Mouse (Mus musculus): Measurements from ENCODE around the gene Zfp839. TPM values are rescaled to one million over a fixed set of nuclear protein-coding genes. Genes with fewer than 3 reads are reported as not detected.

Zfp839 gene
- total RNA-seq (2021), result 10 to 100 TPM; 10.4 to 11.4 TPM
- long read RNA-seq, partial matches to known transcripts, result 2 of 11 reads
- long read RNA-seq, other reads (novel, unspliced or antisense), result 5 of 11 reads

DNA sequence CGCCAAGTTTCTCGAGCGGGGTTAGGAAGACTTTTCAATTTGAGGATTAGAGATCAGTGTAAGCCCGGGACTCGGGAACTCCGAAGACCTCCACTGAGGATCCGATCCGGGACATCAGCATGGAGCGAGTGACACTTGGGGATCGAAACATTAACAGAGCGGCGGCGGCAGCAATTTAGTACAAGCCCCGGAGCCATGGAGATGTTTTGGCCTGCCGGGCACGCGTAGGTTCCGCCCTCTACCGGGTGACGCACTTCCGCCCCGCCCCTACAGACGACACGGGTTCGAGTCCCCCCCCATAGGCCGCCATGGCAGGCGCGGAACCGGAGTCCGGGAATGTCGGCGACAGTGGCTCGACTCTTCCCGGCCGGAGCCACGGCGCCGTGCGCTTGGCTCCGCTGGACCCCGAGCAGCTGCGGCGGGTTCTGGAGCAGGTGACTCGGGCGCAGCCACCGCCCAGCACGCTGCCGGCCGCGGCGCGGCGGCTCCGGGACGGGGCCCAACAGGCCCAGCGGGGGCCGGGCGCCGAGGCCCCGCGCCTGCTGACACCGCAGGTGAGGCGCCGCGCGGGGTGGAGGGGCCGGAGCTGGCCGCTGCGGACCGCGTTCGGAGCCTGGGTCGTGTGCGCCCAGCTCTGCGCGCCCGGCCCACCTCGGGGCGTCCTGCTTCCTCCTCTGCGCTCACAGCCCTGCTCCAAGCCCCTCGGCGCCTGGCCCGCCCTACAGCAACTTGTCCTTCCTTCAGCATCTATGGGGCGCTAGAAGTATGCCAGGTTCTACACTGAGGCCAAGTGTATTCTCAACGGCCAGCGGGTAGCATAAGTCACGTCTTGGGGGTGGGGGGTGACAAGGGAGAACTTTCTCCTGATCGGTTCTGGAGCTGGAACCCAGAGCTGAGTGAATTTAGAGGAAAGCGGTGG, at the start of gene Zfp839:
Gene Zfp839 (plus strand): TSS at position 244 of the 919 bp plus-strand sequence.
- peak; percentile 84 to 92 for DNase-seq (ENCODE audit: low spot score in 2 of 2)

- DNase-seq (ENCODE audit: low spot score in 2 of 2), result no peak
Measured at GRCm38 (mm10) chr12:110801876-110802464, 48.1 kb upstream of the Zfp839 start.

GRCm38 (mm10) chr12:110802674-110803297, 47.3 kb upstream of the Zfp839 start:
- DNase-seq (ENCODE audit: low spot score in 2 of 2), result no peak

GRCm38 (mm10) chr12:110804261-110804660, 45.8 kb upstream of the Zfp839 start:
- DNase-seq (ENCODE audit: low spot score in 2 of 2), result no peak

- peak in 1 of 2 experiments; percentile 61 for DNase-seq (ENCODE audit: low spot score in 2 of 2)
Measured at GRCm38 (mm10) chr12:110806301-110806970, 43.6 kb upstream of the Zfp839 start.

GRCm38 (mm10) chr12:110808430-110808829, 41.6 kb upstream of the Zfp839 start:
- no peak for DNase-seq (ENCODE audit: low spot score in 2 of 2)

DNA sequence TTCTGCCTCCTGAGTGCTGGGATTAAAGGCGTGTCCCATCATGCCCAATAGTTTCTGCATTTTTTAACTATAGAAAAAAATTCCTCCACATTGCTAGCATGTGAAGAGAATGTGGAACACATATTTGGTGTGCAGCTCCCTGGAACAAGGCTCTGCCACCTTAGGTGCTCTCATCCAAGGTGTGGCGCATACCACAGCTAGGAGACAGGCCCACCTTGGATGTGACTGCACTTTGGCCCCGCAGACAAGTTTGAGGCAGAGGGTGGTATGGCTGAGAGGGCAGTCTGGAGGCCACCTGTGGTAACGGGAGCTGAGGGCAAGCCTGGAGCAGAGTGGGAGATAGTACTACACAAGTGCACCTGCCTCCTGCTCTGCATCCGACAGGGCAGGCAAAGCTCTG, 41.2 kb upstream of the Zfp839 start:
- DNase-seq (ENCODE audit: low spot score in 2 of 2), result no peak

GRCm38 (mm10) chr12:110813132-110813531, 36.9 kb upstream of the Zfp839 start:
- DNase-seq (ENCODE audit: low spot score in 2 of 2), result no peak

DNA sequence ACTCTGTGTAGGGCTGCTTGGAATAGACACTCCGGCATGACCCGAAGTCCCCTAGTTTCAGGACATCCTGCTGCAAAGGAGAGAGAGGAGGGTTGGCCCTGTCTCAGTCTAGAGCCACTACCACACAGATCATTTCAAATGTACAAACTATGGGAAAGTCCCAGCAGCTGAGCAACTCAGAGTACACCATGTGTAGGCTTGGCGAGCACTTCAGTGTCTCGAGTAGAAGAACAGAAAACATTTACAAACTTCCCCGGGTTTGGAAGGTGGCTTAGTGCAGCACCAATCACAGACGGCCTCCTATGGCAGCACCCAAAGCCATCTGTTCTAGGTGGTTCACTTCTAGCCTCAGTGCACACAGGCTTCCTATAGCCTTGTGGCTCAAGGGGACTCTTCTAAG, 36.4 kb upstream of the Zfp839 start:
- no peak for DNase-seq (ENCODE audit: low spot score in 2 of 2)

GRCm38 (mm10) chr12:110814924-110815323, 35.1 kb upstream of the Zfp839 start:
- DNase-seq (ENCODE audit: low spot score in 2 of 2), result no peak

GRCm38 (mm10) chr12:110816833-110817232, 33.2 kb upstream of the Zfp839 start:
- DNase-seq (ENCODE audit: low spot score in 2 of 2), result no peak

DNA sequence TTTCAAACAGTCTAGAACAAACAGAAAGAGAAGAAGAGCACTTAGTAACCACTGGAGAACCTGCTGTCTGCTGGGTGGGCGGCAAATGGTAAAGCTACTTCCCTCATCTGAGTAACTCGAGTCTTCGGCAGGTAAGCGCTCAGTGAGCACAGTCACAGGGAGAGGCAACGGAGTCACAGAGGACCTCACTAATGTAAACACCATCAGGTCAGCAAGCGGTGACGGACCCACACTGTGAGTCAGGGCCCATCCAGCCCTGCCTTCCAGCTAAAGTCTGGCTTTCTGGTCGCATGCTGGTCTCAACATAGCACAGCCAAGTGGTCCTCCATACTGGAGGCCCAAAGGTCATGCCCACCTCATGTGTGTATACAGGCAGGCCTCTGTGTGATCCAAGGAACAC, 30.7 kb upstream of the Zfp839 start:
- DNase-seq (ENCODE audit: low spot score in 2 of 2), result no peak

DNA sequence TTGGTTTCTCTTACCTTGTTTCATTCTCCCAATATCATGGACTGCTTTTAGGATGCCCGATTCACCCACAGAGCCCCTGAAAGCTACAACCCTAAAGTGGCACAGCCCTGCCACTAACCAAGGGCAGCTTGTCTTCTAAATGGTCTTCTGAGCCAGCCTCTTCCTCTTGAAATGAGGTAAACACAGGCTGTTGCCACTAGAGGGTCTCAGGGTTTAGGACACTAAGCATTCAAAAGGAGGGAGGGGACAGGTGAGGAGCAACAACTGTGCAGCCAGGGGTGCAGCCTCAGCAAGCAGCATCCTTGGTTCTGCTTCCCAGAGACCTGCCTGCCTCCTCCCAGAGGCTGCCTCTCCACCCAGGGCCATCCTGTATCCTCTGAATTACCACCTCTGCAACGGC, 28.3 kb upstream of the Zfp839 start:
- DNase-seq (ENCODE audit: low spot score in 2 of 2), result no peak

DNA sequence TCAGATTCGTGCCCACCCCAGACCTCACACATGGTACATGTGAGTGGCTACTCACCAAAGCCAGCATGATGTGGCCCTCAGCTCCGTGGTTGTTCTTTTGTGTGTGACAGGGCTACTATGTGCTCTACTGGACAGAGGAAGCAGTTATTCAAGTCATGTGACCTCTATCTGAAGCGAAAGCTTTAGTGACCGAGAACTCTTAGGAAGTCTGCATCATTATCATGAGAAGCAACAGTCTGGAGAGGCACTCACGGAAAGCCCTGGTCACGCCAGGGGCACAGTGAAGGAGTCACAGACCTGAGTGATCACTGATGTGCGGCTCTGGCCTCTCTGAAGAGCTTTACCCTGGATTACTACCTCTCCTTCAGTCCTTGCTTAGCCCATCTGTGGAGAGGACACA, 27.7 kb upstream of the Zfp839 start:
- no peak for DNase-seq (ENCODE audit: low spot score in 2 of 2)

DNA sequence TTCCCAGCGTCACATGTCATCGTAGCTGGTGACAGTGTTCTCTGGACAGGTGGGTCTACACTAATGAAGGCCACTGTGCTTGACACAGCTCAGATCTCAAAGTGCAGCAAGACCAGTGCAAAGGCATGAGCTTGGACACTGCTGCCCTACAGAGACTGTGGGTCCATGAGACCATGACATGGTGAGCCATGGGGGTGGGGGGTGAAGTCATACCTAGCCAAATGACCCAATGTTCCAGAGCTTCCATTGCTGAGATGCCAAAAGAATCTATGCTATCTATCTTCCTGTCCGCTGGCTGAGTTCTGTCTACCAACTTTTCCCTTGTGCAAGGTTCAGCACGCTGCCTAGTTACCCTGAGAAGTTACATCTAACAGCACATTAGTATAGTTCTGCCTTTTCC, 21.1 kb upstream of the Zfp839 start:
- DNase-seq (ENCODE audit: low spot score in 2 of 2), result no peak

- DNase-seq (ENCODE audit: low spot score in 2 of 2), result no peak
Measured at GRCm38 (mm10) chr12:110830293-110831024, 19.6 kb upstream of the Zfp839 start.

DNA sequence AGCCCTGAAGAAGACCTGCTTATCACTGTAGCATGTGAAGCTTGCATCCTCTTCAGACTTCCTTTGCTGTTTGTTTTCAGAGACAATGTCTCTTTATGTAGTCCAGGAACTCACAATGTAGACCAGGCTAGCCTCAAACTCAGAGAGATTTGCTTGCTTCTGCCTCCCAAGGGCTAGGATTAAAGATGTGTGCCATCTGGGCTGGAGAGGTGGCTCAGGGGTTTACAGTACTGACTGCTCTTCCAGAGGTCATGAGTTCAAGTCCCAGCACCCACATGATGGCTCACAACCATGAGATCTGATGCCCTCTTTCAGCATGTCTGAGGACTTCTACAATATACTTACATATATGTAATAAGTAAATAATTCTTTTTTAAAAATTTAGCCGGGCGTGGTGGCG, 14.9 kb upstream of the Zfp839 start:
- DNase-seq (ENCODE audit: low spot score in 2 of 2), result no peak

GRCm38 (mm10) chr12:110836729-110837128, 13.3 kb upstream of the Zfp839 start:
- DNase-seq (ENCODE audit: low spot score in 2 of 2), result no peak

GRCm38 (mm10) chr12:110837192-110837841, 12.7 kb upstream of the Zfp839 start:
- DNase-seq (ENCODE audit: low spot score in 2 of 2), result no peak

DNA sequence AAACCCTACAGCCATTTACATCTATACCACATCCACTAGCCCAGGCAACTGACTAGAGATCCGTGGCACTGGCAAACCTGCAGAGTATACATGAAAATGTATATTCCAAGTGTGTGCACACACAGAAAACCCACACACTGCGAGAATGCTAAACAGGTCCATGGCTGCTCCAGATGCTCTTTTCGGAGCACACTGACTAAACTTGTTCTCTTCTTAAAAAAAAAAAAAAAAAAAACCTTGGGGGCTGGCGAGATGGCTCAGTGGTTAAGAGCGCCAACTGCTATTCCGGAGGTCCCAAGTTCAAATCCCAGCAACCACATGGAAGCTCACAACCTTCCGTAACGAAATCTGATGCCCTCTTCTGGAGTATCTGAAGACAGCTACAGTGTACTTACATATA, 12.2 kb upstream of the Zfp839 start:
- no peak for DNase-seq (ENCODE audit: low spot score in 2 of 2)

All from layer of hippocampus, adult 18-20 months (tissue).